Mouse (Mus musculus) forebrain, postnatal 0 days (tissue): ENCODE measurements around the gene Plagl1. TPM values are rescaled to one million over a fixed set of nuclear protein-coding genes. Genes with fewer than 3 reads are reported as not detected.

Source experiments
- ATAC-seq: fragments of 200-750 bp; cut with Nextera tagmentation; 2 replicates; pipeline ENCODE4 v1.8.0; 2017; ENCODE audit warnings: mild to moderate bottlenecking, moderate library complexity
- DNase-seq: peaks from one replicate; pipeline ENCODE4 v3.0.0-alpha.2; 2015
- H3K27ac ChIP-seq: fragments of 300-500 bp; sonication (generic); 2 replicates; pipeline ENCODE4 v1.5.1; 2014; ENCODE audit warnings: low read depth, mild to moderate bottlenecking, antibody characterized with exemption, low read length, moderate library complexity, mixed read lengths
- H3K27me3 ChIP-seq: fragments of 300-500 bp; sonication (generic); 2 replicates; pipeline ENCODE4 v1.6.1; 2014; ENCODE audit warnings: mild to moderate bottlenecking, low read length, mixed read lengths; ENCODE audit not compliant: insufficient read depth
- H3K36me3 ChIP-seq: fragments of 300-500 bp; sonication (generic); 2 replicates; pipeline ENCODE4 v1.6.1; 2014; ENCODE audit warnings: mild to moderate bottlenecking, moderate library complexity; ENCODE audit not compliant: insufficient read depth
- H3K4me1 ChIP-seq: fragments of 300-500 bp; sonication (generic); 2 replicates; pipeline ENCODE4 v1.6.1; 2014; ENCODE audit warnings: antibody characterized with exemption; ENCODE audit not compliant: insufficient read depth
- H3K4me2 ChIP-seq: fragments of 300-500 bp; sonication (generic); 2 replicates; pipeline ENCODE4 v1.6.1; 2014; ENCODE audit warnings: low read depth, mild to moderate bottlenecking, moderate library complexity
- H3K4me3 ChIP-seq: fragments of 300-500 bp; sonication (generic); 2 replicates; pipeline ENCODE4 v1.5.1; 2014; ENCODE audit warnings: low read depth, low read length, mixed read lengths
- H3K9ac ChIP-seq: fragments of 300-500 bp; sonication (generic); 2 replicates; pipeline ENCODE4 v1.6.1; 2014; ENCODE audit warnings: mild to moderate bottlenecking
- H3K9me3 ChIP-seq: fragments of 300-500 bp; sonication (generic); 2 replicates; pipeline ENCODE4 v1.6.1; 2016; ENCODE audit warnings: low read length
- CTCF ChIP-seq: sonication (generic); IDR thresholded peaks from 2 replicates; pipeline ENCODE4 v1.5.1; 2016; ENCODE audit warnings: antibody characterized with exemption, control low read depth, low read depth
- WGBS: fragments of 180-500 bp; shearing (Covaris S2); extraction: QIAGEN DNeasy Blood & Tissue Kit; methylation state at CpG from one replicate; pipeline ENCODE4 v1.1.7; 2014; 5-methylcytosine and 5-hydroxymethylcytosine counted together
- polyA plus RNA-seq: library from polyadenylated mRNA; unstranded; fragments of >200 nt; fragmentation: Nextera tagmentation; extraction: Ambion mirVana; gene quantifications from 2 replicates; pipeline ENCODE4 v1.2.1, GENCODE M21; 2015
- total RNA-seq: library from RNA; depleted of rRNA; stranded (reverse); fragments of >200 nt; gene quantifications from 2 replicates; pipeline ENCODE4 v1.2.3, GENCODE M21; 2014

Plagl1 gene
- total and polyA plus RNA-seq, 2 experiments from 2014 or later, result 15.7 to 93.7 TPM

GRCm38 (mm10) chr10:13127946-13128345, 67.6 kb downstream of the Plagl1 start:
- H3K4me2 ChIP-seq, result no peak overlapping the region
- no peak overlapping the region for H3K4me3 ChIP-seq
- H3K4me1 ChIP-seq, result no peaks in the 10 kb centered on the region
- H3K9ac ChIP-seq, result no peak overlapping the region
- no peak overlapping the region for H3K27ac ChIP-seq
- no peak for TF ChIP-seq CTCF
- ATAC-seq (no peak), DNase-seq (no peak)
- 64% methylated on average over 7 of the region's 7 CpGs for WGBS
- no peaks in the 10 kb centered on the region for H3K9me3 ChIP-seq
- H3K36me3 ChIP-seq, result no peaks in the 10 kb centered on the region
- H3K27me3 ChIP-seq, result no peaks in the 10 kb centered on the region

GRCm38 (mm10) chr10:13133850-13134249, 73.5 kb downstream of the Plagl1 start:
- ATAC-seq (no peak), DNase-seq (no peak)
- WGBS, result 84% methylated on average over 4 of the region's 4 CpGs
- Histone ChIP-seq H3K36me3 (no peaks in the 10 kb centered on the region), H3K4me2 (no peak overlapping the region), H3K4me3 (no peak overlapping the region), H3K27me3 (no peaks in the 10 kb centered on the region), H3K9ac (no peak overlapping the region), H3K4me1 (no peaks in the 10 kb centered on the region), H3K27ac (no peak overlapping the region), H3K9me3 (no peaks in the 10 kb centered on the region)
- no peak for TF ChIP-seq CTCF

GRCm38 (mm10) chr10:13135276-13135675, 75.0 kb downstream of the Plagl1 start:
- H3K4me2 ChIP-seq, result no peak overlapping the region
- no peaks in the 10 kb centered on the region for H3K27me3 ChIP-seq
- TF ChIP-seq CTCF, result no peak
- no peak overlapping the region for H3K9ac ChIP-seq
- no peaks in the 10 kb centered on the region for H3K9me3 ChIP-seq
- H3K36me3 ChIP-seq, result no peaks in the 10 kb centered on the region
- ATAC-seq (no peak), DNase-seq (no peak)
- 94% methylated on average over 7 of the region's 7 CpGs for WGBS
- no peaks in the 10 kb centered on the region for H3K4me1 ChIP-seq
- no peak overlapping the region for H3K4me3 ChIP-seq
- no peak overlapping the region for H3K27ac ChIP-seq

- Histone ChIP-seq H3K4me1 (no peaks in the 10 kb centered on the region), H3K36me3 (no peaks in the 10 kb centered on the region), H3K4me2 (no peak overlapping the region), H3K9ac (no peak overlapping the region), H3K27me3 (no peaks in the 10 kb centered on the region), H3K4me3 (no peak overlapping the region), H3K9me3 (no peaks in the 10 kb centered on the region), H3K27ac (no peak overlapping the region)
- WGBS, result 93% methylated on average over 7 of the region's 7 CpGs
- DNase-seq (no peak), ATAC-seq (no peak)
- no peak for TF ChIP-seq CTCF
Measured at GRCm38 (mm10) chr10:13135751-13136150, 75.4 kb downstream of the Plagl1 start.

GRCm38 (mm10) chr10:13137906-13138305, 77.6 kb downstream of the Plagl1 start:
- no peak overlapping the region for H3K4me2 ChIP-seq
- H3K27me3 ChIP-seq, result no peaks in the 10 kb centered on the region
- no peak overlapping the region for H3K4me3 ChIP-seq
- WGBS, result 85% methylated on average over 6 of the region's 6 CpGs
- H3K4me1 ChIP-seq, result no peaks in the 10 kb centered on the region
- no peak for TF ChIP-seq CTCF
- H3K27ac ChIP-seq, result no peak overlapping the region
- no peak for ATAC-seq
- no peaks in the 10 kb centered on the region for H3K9me3 ChIP-seq
- no peak for DNase-seq
- H3K9ac ChIP-seq, result no peak overlapping the region
- H3K36me3 ChIP-seq, result no peaks in the 10 kb centered on the region

GRCm38 (mm10) chr10:13140434-13140833, 80.1 kb downstream of the Plagl1 start:
- ATAC-seq (no peak), DNase-seq (no peak)
- Histone ChIP-seq H3K27me3 (no peaks in the 10 kb centered on the region), H3K4me2 (no peak overlapping the region), H3K4me3 (no peak overlapping the region), H3K9me3 (no peaks in the 10 kb centered on the region), H3K4me1 (no peaks in the 10 kb centered on the region), H3K9ac (no peak overlapping the region), H3K36me3 (no peaks in the 10 kb centered on the region), H3K27ac (no peak overlapping the region)
- 77% methylated on average over 2 of the region's 2 CpGs for WGBS
- no peak for TF ChIP-seq CTCF

- DNase-seq (no peak), ATAC-seq (no peak; the same call in 1 of the 2 replicates)
- no peak overlapping the region for H3K9ac ChIP-seq
- no peaks in the 10 kb centered on the region for H3K36me3 ChIP-seq
- TF ChIP-seq CTCF, result no peak
- H3K27me3 ChIP-seq, result no peaks in the 10 kb centered on the region
- H3K27ac ChIP-seq, result no peak overlapping the region
- no peak overlapping the region for H3K4me3 ChIP-seq
- no peaks in the 10 kb centered on the region for H3K9me3 ChIP-seq
- WGBS, result 67% methylated on average over 3 of the region's 3 CpGs
- H3K4me1 ChIP-seq, result no peaks in the 10 kb centered on the region
- no peak overlapping the region for H3K4me2 ChIP-seq
Measured at GRCm38 (mm10) chr10:13150435-13150834, 90.1 kb downstream of the Plagl1 start.

- Histone ChIP-seq H3K4me1 (no peaks in the 10 kb centered on the region), H3K27me3 (no peaks in the 10 kb centered on the region), H3K9me3 (no peaks in the 10 kb centered on the region), H3K4me2 (no peak overlapping the region), H3K27ac (no peak overlapping the region), H3K4me3 (no peak overlapping the region), H3K9ac (no peak overlapping the region), H3K36me3 (no peaks in the 10 kb centered on the region)
- DNase-seq, result peak; percentile 16
- 46% methylated on average over 5 of the region's 5 CpGs for WGBS
- no peak for TF ChIP-seq CTCF
- peak; percentile 72 for ATAC-seq
Measured at GRCm38 (mm10) chr10:13151353-13151752, 91.0 kb downstream of the Plagl1 start.
